Mouse (Mus musculus) CD4-positive, CD25-positive, alpha-beta regulatory T cell, adult 2 months (primary cell): Measurements from ENCODE around the gene Gria1.

ENCODE experiments used
- DNase-seq: peaks from one replicate; pipeline ENCODE4 v3.0.0-alpha.2; 2012; ENCODE audit warnings: low read depth, low spot score

The Gria1 gene

GRCm38 (mm10) chr11:57174165-57174564 lies 163.0 kb downstream of the Gria1 start:
- DNase-seq, result no peak

- DNase-seq, result no peak
Observed at GRCm38 (mm10) chr11:57176552-57176951, 165.4 kb downstream of the Gria1 start.

- DNase-seq, result no peak
Observed at GRCm38 (mm10) chr11:57184216-57184615, 173.0 kb downstream of the Gria1 start.

GRCm38 (mm10) chr11:57185110-57185509 lies 173.9 kb downstream of the Gria1 start:
- no peak for DNase-seq

- DNase-seq, result no peak
Observed at GRCm38 (mm10) chr11:57189391-57189790, 178.2 kb downstream of the Gria1 start.

- DNase-seq, result no peak
Observed at GRCm38 (mm10) chr11:57194746-57195145, 183.6 kb downstream of the Gria1 start.

GRCm38 (mm10) chr11:57201245-57201976 lies 190.2 kb downstream of the Gria1 start:
- no peak for DNase-seq

GRCm38 (mm10) chr11:57204371-57204770 lies 193.2 kb downstream of the Gria1 start:
- DNase-seq, result no peak

- DNase-seq, result no peak
Observed at GRCm38 (mm10) chr11:57207260-57207659, 196.1 kb downstream of the Gria1 start.

GRCm38 (mm10) chr11:57214079-57214478 lies 202.9 kb downstream of the Gria1 start:
- no peak for DNase-seq

GRCm38 (mm10) chr11:57214583-57214982 lies 203.4 kb downstream of the Gria1 start:
- DNase-seq, result no peak

GRCm38 (mm10) chr11:57222797-57223569 lies 211.8 kb downstream of the Gria1 start:
- DNase-seq, result no peak

- no peak for DNase-seq
Observed at GRCm38 (mm10) chr11:57235446-57235845, 224.3 kb downstream of the Gria1 start.

GRCm38 (mm10) chr11:57236431-57236830 lies 225.2 kb downstream of the Gria1 start:
- DNase-seq, result no peak

- no peak for DNase-seq
Observed at GRCm38 (mm10) chr11:57239758-57240157, 228.6 kb downstream of the Gria1 start.

GRCm38 (mm10) chr11:57243835-57244234 lies 232.6 kb downstream of the Gria1 start:
- DNase-seq, result no peak

- DNase-seq, result no peak
Observed at GRCm38 (mm10) chr11:57244543-57244942, 233.4 kb downstream of the Gria1 start.

- DNase-seq, result no peak
Observed at GRCm38 (mm10) chr11:57248870-57249269, 237.7 kb downstream of the Gria1 start.

- DNase-seq, result no peak
Observed at GRCm38 (mm10) chr11:57250129-57250528, 238.9 kb downstream of the Gria1 start.

GRCm38 (mm10) chr11:57271687-57272086 lies 260.5 kb downstream of the Gria1 start:
- no peak for DNase-seq

GRCm38 (mm10) chr11:57274687-57275086 lies 263.5 kb downstream of the Gria1 start:
- no peak for DNase-seq

GRCm38 (mm10) chr11:57278056-57278455 lies 266.9 kb downstream of the Gria1 start:
- no peak for DNase-seq

- no peak for DNase-seq
Observed at GRCm38 (mm10) chr11:57286119-57286518, 274.9 kb downstream of the Gria1 start.
